Mouse (Mus musculus) CH12.LX (cell line): ENCODE data around the gene Lrfn4. TPM values are rescaled to one million over a fixed set of nuclear protein-coding genes. Genes with fewer than 3 reads are reported as not detected.

Source experiments
- DNase-seq: peaks from one replicate; pipeline ENCODE4 v3.0.0-alpha.2; 2013; ENCODE audit errors: extremely low read depth
- H3K27ac ChIP-seq: 2 replicates; pipeline ENCODE4 v1.5.1; 2012; ENCODE audit warnings: low read depth, mild to moderate bottlenecking, control low read depth, moderate library complexity; ENCODE audit not compliant: insufficient read depth
- H3K27me3 ChIP-seq: replicated peaks from 2 replicates; pipeline ENCODE3; 2012; ENCODE audit warnings: inconsistent platforms
- H3K36me3 ChIP-seq, 2 experiments: replicated peaks in 1 of 2; 2 replicates each; pipeline versions ENCODE3 to v1.6.1; 2012; ENCODE audit warnings: inconsistent platforms in 1 of 2, low read length in 1 of 2, mild to moderate bottlenecking in 1 of 2, mixed read lengths in 1 of 2, moderate library complexity in 1 of 2; ENCODE audit not compliant: control insufficient read depth in 1 of 2, insufficient read depth in 1 of 2
- H3K4me1 ChIP-seq, 2 experiments: 2 replicates each; pipeline ENCODE4 v1.6.1; 2012; ENCODE audit warnings: inconsistent platforms in 1 of 2, moderate library complexity in 1 of 2; ENCODE audit not compliant: insufficient read depth in 2 of 2, control insufficient read depth in 1 of 2
- H3K4me2 ChIP-seq: 2 replicates; pipeline ENCODE4 v1.6.1; 2012; ENCODE audit warnings: low read depth, mild to moderate bottlenecking, control low read depth; ENCODE audit not compliant: poor library complexity, insufficient read depth, severe bottlenecking
- H3K4me3 ChIP-seq, 3 experiments: fragments of 150-350 bp in 1 of 3; sonication (generic) in 1 of 3; replicated peaks in 1 of 3; 2 replicates each; pipeline versions ENCODE3 to v1.5.1; 2011 to 2012; ENCODE audit warnings: low read depth in 2 of 3, low read length in 2 of 3, mild to moderate bottlenecking in 2 of 3, moderate library complexity in 2 of 3, control low read depth in 1 of 3, improper control_type of control experiment in 1 of 3, inconsistent platforms in 1 of 3, mixed read lengths in 1 of 3; ENCODE audit not compliant: poor library complexity in 1 of 3
- H3K79me2 ChIP-seq: replicated peaks from 2 replicates; pipeline ENCODE4 v1.6.1; 2012; ENCODE audit warnings: mild to moderate bottlenecking, moderate library complexity; ENCODE audit not compliant: control insufficient read depth, poor library complexity, insufficient read depth, severe bottlenecking; ENCODE audit errors: extremely low read depth
- H3K9ac ChIP-seq: 2 replicates; pipeline ENCODE4 v1.6.1; 2012; ENCODE audit warnings: low read depth, mild to moderate bottlenecking, control low read depth, moderate library complexity; ENCODE audit not compliant: insufficient read depth
- H3K9me3 ChIP-seq: replicated peaks from 2 replicates; pipeline ENCODE3; 2012; ENCODE audit warnings: low read length, inconsistent platforms, mixed read lengths
- BHLHE40 ChIP-seq: IDR thresholded peaks from 2 replicates; pipeline ENCODE4 v1.6.1; 2011; ENCODE audit warnings: mild to moderate bottlenecking, low read depth, low read length, improper control_type of control experiment
- CHD1 ChIP-seq: IDR thresholded peaks from 2 replicates; pipeline ENCODE4 v1.6.1; 2012; ENCODE audit warnings: low read depth, low read length, improper control_type of control experiment, inconsistent platforms
- CHD2 ChIP-seq: IDR thresholded peaks from 2 replicates; pipeline ENCODE4 v1.6.1; 2011; ENCODE audit warnings: low read length, improper control_type of control experiment
- E2F4 ChIP-seq: IDR thresholded peaks from 2 replicates; pipeline ENCODE4 v1.6.1; 2011; ENCODE audit warnings: low read depth, low read length, improper control_type of control experiment; ENCODE audit not compliant: insufficient replicate concordance
- ELF1 ChIP-seq: IDR thresholded peaks from 2 replicates; pipeline ENCODE4 v1.6.1; 2014; ENCODE audit warnings: low read depth, mild to moderate bottlenecking, inconsistent platforms, low read length, improper control_type of control experiment
- EP300 ChIP-seq: IDR thresholded peaks from 2 replicates; pipeline ENCODE4 v1.6.1; 2011; ENCODE audit warnings: low read length, improper control_type of control experiment
- ETS1 ChIP-seq: conservative IDR thresholded peaks from 2 replicates; pipeline ENCODE4 v1.6.1; 2012; ENCODE audit warnings: low read depth, mild to moderate bottlenecking, inconsistent platforms, low read length, improper control_type of control experiment, moderate library complexity
- GABPA ChIP-seq: IDR thresholded peaks from 2 replicates; pipeline ENCODE4 v1.6.1; 2012; ENCODE audit warnings: low read depth, low read length, improper control_type of control experiment, inconsistent platforms; ENCODE audit not compliant: insufficient replicate concordance
- HCFC1 ChIP-seq: IDR thresholded peaks from 2 replicates; pipeline ENCODE4 v1.6.1; 2012; ENCODE audit warnings: low read depth, mild to moderate bottlenecking, inconsistent platforms, low read length, improper control_type of control experiment
- IRF4 ChIP-seq: IDR thresholded peaks from 2 replicates; pipeline ENCODE4 v1.6.1; 2014; ENCODE audit warnings: low read depth, mild to moderate bottlenecking, inconsistent platforms, low read length, improper control_type of control experiment
- JUN ChIP-seq: IDR thresholded peaks from 2 replicates; pipeline ENCODE4 v1.6.1; 2011; ENCODE audit warnings: low read depth, mild to moderate bottlenecking, low read length, improper control_type of control experiment, moderate library complexity; ENCODE audit not compliant: insufficient read depth
- JUND ChIP-seq: conservative IDR thresholded peaks from 2 replicates; pipeline ENCODE4 v1.6.1; 2011; ENCODE audit warnings: low read depth, low read length, improper control_type of control experiment
- KAT2A ChIP-seq: IDR thresholded peaks from 2 replicates; pipeline ENCODE4 v1.6.1; 2012; ENCODE audit warnings: low read length, improper control_type of control experiment, inconsistent platforms; ENCODE audit not compliant: insufficient replicate concordance
- MAFK ChIP-seq: IDR thresholded peaks from 2 replicates; pipeline ENCODE4 v1.6.1; 2011; ENCODE audit warnings: low read length, improper control_type of control experiment; ENCODE audit not compliant: insufficient replicate concordance
- MAX ChIP-seq: IDR thresholded peaks from 2 replicates; pipeline ENCODE4 v1.6.1; 2011; ENCODE audit warnings: low read length, improper control_type of control experiment
- MAZ ChIP-seq: IDR thresholded peaks from 2 replicates; pipeline ENCODE4 v1.6.1; 2012; ENCODE audit warnings: low read depth, mild to moderate bottlenecking, inconsistent platforms, low read length, improper control_type of control experiment, moderate library complexity
- MEF2A ChIP-seq: IDR thresholded peaks from 2 replicates; pipeline ENCODE4 v1.6.1; 2014; ENCODE audit warnings: low read depth, mild to moderate bottlenecking, inconsistent platforms, low read length, improper control_type of control experiment, borderline replicate concordance
- MYC ChIP-seq: IDR thresholded peaks from 2 replicates; pipeline ENCODE4 v1.6.1; 2011; ENCODE audit warnings: low read depth, mild to moderate bottlenecking, improper control_type of control experiment, low read length
- POLR2AphosphoS2 ChIP-seq: IDR thresholded peaks from 2 replicates; pipeline ENCODE4 v1.6.1; 2011; ENCODE audit warnings: low read depth, low read length, improper control_type of control experiment
- SMC3 ChIP-seq: IDR thresholded peaks from 2 replicates; pipeline ENCODE4 v1.6.1; 2011; ENCODE audit warnings: low read depth, low read length, improper control_type of control experiment
- TBP ChIP-seq: conservative IDR thresholded peaks from 2 replicates; pipeline ENCODE4 v1.6.1; 2011; ENCODE audit warnings: low read depth, low read length, improper control_type of control experiment
- TCF12 ChIP-seq: IDR thresholded peaks from 2 replicates; pipeline ENCODE4 v1.6.1; 2014; ENCODE audit warnings: low read depth, mild to moderate bottlenecking, inconsistent platforms, low read length, improper control_type of control experiment
- USF1 ChIP-seq: IDR thresholded peaks from 2 replicates; pipeline ENCODE4 v1.6.1; 2014; ENCODE audit warnings: low read depth, mild to moderate bottlenecking, inconsistent platforms, low read length, improper control_type of control experiment
- USF2 ChIP-seq: conservative IDR thresholded peaks from 2 replicates; pipeline ENCODE4 v1.6.1; 2011; ENCODE audit warnings: low read depth, low read length, improper control_type of control experiment
- ZNF384 ChIP-seq: IDR thresholded peaks from 2 replicates; pipeline ENCODE4 v1.6.1; 2012; ENCODE audit warnings: low read depth, low read length, improper control_type of control experiment, inconsistent platforms
- dilution Hi-C: fragments of 300-500 bp; cut with MboI; formaldehyde crosslinking; loops from 2 replicates; pipeline ENCODE4 v1.14.3; 2020; ENCODE audit warnings: low sequenced_read_pairs; ENCODE audit not compliant: extremely low pct_unique_long_range_greater_than_20kb, extremely low pct_ligation_motif_present
- in situ Hi-C: fragments of 300-500 bp; cut with MboI; formaldehyde crosslinking; loops from 3 replicates; pipeline ENCODE4 v1.14.3; 2019; ENCODE audit warnings: low sequenced_read_pairs, low pct_ligation_motif_present, low pct_unique_long_range_greater_than_20kb, mixed read lengths
- polyA plus RNA-seq: library from polyadenylated mRNA; unstranded; fragments of >175 nt; gene quantifications from 2 replicates; pipeline ENCODE4 v1.2.1, GENCODE M21; 2012; ENCODE audit warnings: low read depth; ENCODE audit not compliant: insufficient read length
- total RNA-seq, 2 experiments: library from RNA; depleted of rRNA; stranded (reverse); fragments of 300-350 nt in 1 of 2; fragments of >200 nt in 1 of 2; gene quantifications; 2 replicates each; pipeline ENCODE4 v1.2.3; 2012 to 2014

Gene Lrfn4
- total and polyA plus RNA-seq, 3 experiments: 0.75 to 2.3 (median 1.9) TPM

GRCm38 (mm10) chr19:4571658-4572057 lies 43.8 kb downstream of the Lrfn4 start:
- H3K79me2 ChIP-seq: no peaks in the 10 kb centered on the region
- no peak for TF ChIP-seq MAZ
- no peak for TF ChIP-seq TBP
- TF ChIP-seq BHLHE40: no peak
- no peak for TF ChIP-seq JUND
- TF ChIP-seq CHD2: no peak
- TF ChIP-seq MAX: no peak
- TF ChIP-seq ETS1: no peak
- no peak for TF ChIP-seq ELF1
- TF ChIP-seq E2F4: no peak
- TF ChIP-seq USF1: no peak
- no peak for TF ChIP-seq KAT2A
- TF ChIP-seq USF2: no peak
- TF ChIP-seq MYC: no peak
- no peak for TF ChIP-seq SMC3
- TF ChIP-seq MAFK: no peak
- TF ChIP-seq IRF4: no peak
- no peak for TF ChIP-seq MEF2A
- no peak for TF ChIP-seq GABPA
- no peak overlapping the region for H3K9ac ChIP-seq
- no peak overlapping the region for H3K27ac ChIP-seq
- in situ Hi-C loops (no loop called here), dilution Hi-C loops (no loop called here)
- H3K4me1 ChIP-seq: no peaks in the 10 kb centered on the region
- H3K36me3 ChIP-seq: no peaks in the 10 kb centered on the region
- no peaks in the 10 kb centered on the region for H3K9me3 ChIP-seq
- no peak overlapping the region for H3K4me2 ChIP-seq
- no peak overlapping the region for H3K4me3 ChIP-seq
- DNase-seq: no peak
- H3K27me3 ChIP-seq: no peaks in the 10 kb centered on the region

DNA sequence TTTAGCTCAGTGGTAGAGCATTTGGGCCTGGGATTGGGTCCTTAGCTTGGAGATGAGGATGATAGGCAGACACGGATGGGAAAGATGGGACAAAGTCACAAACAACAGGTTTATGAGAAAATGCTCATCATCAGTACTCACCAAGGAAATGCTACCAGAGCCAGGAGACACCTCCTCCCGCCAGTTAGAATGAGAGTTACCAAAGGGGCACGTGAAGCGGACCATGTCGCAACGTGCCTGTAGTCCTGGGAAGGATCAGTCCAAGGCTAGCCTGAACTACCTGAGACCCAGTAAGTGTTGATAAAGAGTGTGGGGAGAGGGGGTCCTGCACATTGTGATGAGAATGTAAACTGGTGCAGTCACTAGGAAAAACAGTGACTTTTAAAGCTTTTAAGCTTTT lies 44.7 kb downstream of the Lrfn4 start:
- no peak overlapping the region for H3K4me2 ChIP-seq
- H3K4me1 ChIP-seq: no peaks in the 10 kb centered on the region
- no peaks in the 10 kb centered on the region for H3K36me3 ChIP-seq
- H3K79me2 ChIP-seq: no peaks in the 10 kb centered on the region
- in situ Hi-C loops (no loop called here), dilution Hi-C loops (no loop called here)
- no peaks in the 10 kb centered on the region for H3K9me3 ChIP-seq
- H3K4me3 ChIP-seq: no peak overlapping the region
- TF ChIP-seq CHD2 (no peak), TCF12 (no peak), SMC3 (no peak), ZNF384 (no peak), JUN (no peak), MEF2A (no peak), POLR2AphosphoS2 (no peak), EP300 (no peak), KAT2A (no peak), CHD1 (no peak), BHLHE40 (no peak), MAZ (no peak), HCFC1 (no peak), MAX (no peak), ELF1 (no peak)
- H3K9ac ChIP-seq: no peak overlapping the region
- no peak for DNase-seq
- no peak overlapping the region for H3K27ac ChIP-seq
- no peaks in the 10 kb centered on the region for H3K27me3 ChIP-seq
